Comparison of ENCODE assay signal across 18 mouse cellular contexts in the genomic region with DNA sequence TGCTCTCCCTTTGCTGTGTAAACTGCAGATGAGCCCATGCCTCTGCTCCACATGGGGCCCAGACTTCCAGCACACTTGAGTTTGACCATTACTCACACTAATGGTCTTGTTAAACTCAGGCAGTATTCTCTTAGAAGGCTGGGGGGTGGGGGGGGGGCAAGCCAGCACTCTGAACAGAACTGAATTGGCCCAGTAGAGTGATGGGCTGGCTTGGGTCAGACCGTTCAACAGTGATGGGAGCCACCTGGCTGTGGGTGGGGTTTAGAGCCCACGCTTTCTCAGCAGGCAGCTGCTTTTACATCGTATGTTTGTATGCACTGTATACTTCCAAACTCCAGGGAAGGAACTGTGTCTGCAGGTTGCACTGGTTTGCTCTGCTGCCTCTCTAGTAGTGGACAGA. TPM values are rescaled to one million over a fixed set of nuclear protein-coding genes. Genes with fewer than 3 reads are reported as not detected.
DNase-seq lines count a peak whose midpoint lies in the region; ATAC-seq and TF ChIP-seq lines count a peak whose summit lies in the region.
"Had no signal": no experiment of that assay in that cellular context is flagged by ENCODE, and none has a peak within 500 bp of the region (broad histone marks: within the 10 kb centered on the region; RNA-seq: fewer than 3 reads in every experiment).

No protein-coding gene starts in this region.

- H3K4me1 ChIP-seq in heart, embryonic 13.5 days, result peaks cover 28% of the 10 kb centered on the region
- H3K4me1 ChIP-seq in E14TG2a.4 (replicated peaks; ENCODE audit: low read depth, low read length), result peaks cover 24% of the 10 kb centered on the region
- H3K4me1 ChIP-seq: embryonic facial prominence, embryonic 15.5 days had no signal

- TF ChIP-seq CTCF in E14TG2a.4 (conservative IDR thresholded peaks at IDR 0.05; ENCODE audit: low read length), result no peak

- 46% methylated on average over 3 of the region's 3 CpGs for WGBS in heart, embryonic 13.5 days

- H3K9me3 ChIP-seq in heart, embryonic 13.5 days, result no peaks in the 10 kb centered on the region
- no peaks in the 10 kb centered on the region for H3K9me3 ChIP-seq in E14TG2a.4 (ENCODE audit: low read length)
- H3K9me3 ChIP-seq: embryonic facial prominence, embryonic 15.5 days; megakaryocyte, embryonic 14.5 days; neural tube, embryonic 12.5 days had no signal

- H3K27me3 ChIP-seq in heart, embryonic 13.5 days (replicated peaks), result no peaks in the 10 kb centered on the region
- H3K27me3 ChIP-seq in E14TG2a.4 (ENCODE audit: insufficient read depth, low read length), result no peaks in the 10 kb centered on the region
- H3K27me3 ChIP-seq: embryonic facial prominence, embryonic 15.5 days; megakaryocyte, embryonic 14.5 days; neural tube, embryonic 12.5 days had no signal

- no peak overlapping the region for H3K9ac ChIP-seq in heart, embryonic 13.5 days
- H3K9ac ChIP-seq: embryonic facial prominence, embryonic 15.5 days; neural tube, embryonic 12.5 days had no signal

- H3K4me3 ChIP-seq in heart, embryonic 13.5 days, result no peak overlapping the region
- H3K4me3 ChIP-seq in E14TG2a.4 (replicated peaks; ENCODE audit: low read length), result 0 out of 2 replicates have a peak overlapping the region, but pooled peaks have one; percentile 32
- H3K4me3 ChIP-seq: embryonic facial prominence, embryonic 15.5 days; megakaryocyte, embryonic 14.5 days; neural tube, embryonic 12.5 days had no signal

- H3K4me2 ChIP-seq in heart, embryonic 13.5 days, result no peak overlapping the region; the same call in 1 of the 2 replicates
- H3K4me2 ChIP-seq: embryonic facial prominence, embryonic 15.5 days; neural tube, embryonic 12.5 days had no signal

- no peak for DNase-seq in heart, postnatal 36 days
- peak; percentile 62 to 69 for DNase-seq in kidney, postnatal 4 days
- DNase-seq in kidney, adult 9 months, result no peak
- peak; percentile 20 for DNase-seq in forelimb bud, embryonic 11.5 days (ENCODE audit: low read depth, low spot score)
- DNase-seq in right cerebral cortex, postnatal 25 days, result no peak
- no peak for DNase-seq in right cerebral cortex, postnatal 14 days
- DNase-seq: cerebellum, adult 11 months; gastrocnemius, postnatal 10 days; kidney, postnatal 14 days; thymus, postnatal 4 days had no signal

- intact Hi-C loops in heart, postnatal 36 days (cut with DNase I), result no loop called here

- H3K27ac ChIP-seq in heart, embryonic 13.5 days (replicated peaks), result peak overlapping the region; percentile 78
- H3K27ac ChIP-seq: embryonic facial prominence, embryonic 15.5 days; neural tube, embryonic 12.5 days had no signal

- peaks cover 29% of the 10 kb centered on the region for H3K36me3 ChIP-seq in heart, embryonic 13.5 days
- 0 out of 2 replicates have a peak, but pooled peaks cover 4% of the 10 kb centered on the region for H3K36me3 ChIP-seq in E14TG2a.4 (ENCODE audit: insufficient read depth, low read length)

- no peak for ATAC-seq in heart, embryonic 13.5 days (ENCODE audit: extremely low read depth, insufficient number of reproducible peaks, low FRiP score, low TSS enrichment)
- ATAC-seq: activated CD4-positive, CD25-positive, alpha-beta regulatory T cell, adult 4 months; CD4-positive, CD25-positive, alpha-beta regulatory T cell, adult 4 months; forebrain, embryonic 14.5 days had no signal

RNA-seq across cellular contexts. Expression of gene Coa5, which starts 30.9 kb away (rescaled TPM):
- 56.8 and 60.0 TPM in 2 replicates for polyA plus RNA-seq in heart, embryonic 13.5 days (2015; fragmentation: Nextera tagmentation; extraction: Ambion mirVana)
- total RNA-seq in heart, postnatal 36 days (2021), result 100 to 1,000 TPM in 1 of 2 experiments, 10 to 100 TPM in 1; 88.1 to 111 TPM

RNA-seq across cellular contexts. Expression of gene Unc50, which starts 31.0 kb away (rescaled TPM):
- 75.9 and 86.4 TPM in 2 replicates for polyA plus RNA-seq in heart, embryonic 13.5 days (2015; fragmentation: Nextera tagmentation; extraction: Ambion mirVana)
- total RNA-seq in heart, postnatal 36 days (2021), result 10 to 100 TPM; 29.5 to 30.3 TPM

Comparison
In these comparisons a context has a peak if more than half of its experiments do, and no peak if none do; other contexts are left out.
1. DNase-seq: peak in kidney, postnatal 4 days (2 of 2) and forelimb bud, embryonic 11.5 days (single experiment); none in heart, postnatal 36 days (0 of 2), kidney, adult 9 months (single experiment), right cerebral cortex, postnatal 25 days (single experiment) and right cerebral cortex, postnatal 14 days (single experiment).